Mouse (Mus musculus) lung, postnatal 14 days (tissue): ENCODE results near the gene Tmem234.

Experiments
- DNase-seq: peaks from one replicate; pipeline ENCODE4 v3.0.0; 2021

Gene Tmem234

GRCm38 (mm10) chr4:129580347-129580746 lies 20.1 kb upstream of the Tmem234 start:
- no peak for DNase-seq

- DNase-seq, result no peak
Measured at GRCm38 (mm10) chr4:129582251-129582650, 18.2 kb upstream of the Tmem234 start.

- no peak for DNase-seq
Measured at GRCm38 (mm10) chr4:129584370-129584769, 16.1 kb upstream of the Tmem234 start.

DNA sequence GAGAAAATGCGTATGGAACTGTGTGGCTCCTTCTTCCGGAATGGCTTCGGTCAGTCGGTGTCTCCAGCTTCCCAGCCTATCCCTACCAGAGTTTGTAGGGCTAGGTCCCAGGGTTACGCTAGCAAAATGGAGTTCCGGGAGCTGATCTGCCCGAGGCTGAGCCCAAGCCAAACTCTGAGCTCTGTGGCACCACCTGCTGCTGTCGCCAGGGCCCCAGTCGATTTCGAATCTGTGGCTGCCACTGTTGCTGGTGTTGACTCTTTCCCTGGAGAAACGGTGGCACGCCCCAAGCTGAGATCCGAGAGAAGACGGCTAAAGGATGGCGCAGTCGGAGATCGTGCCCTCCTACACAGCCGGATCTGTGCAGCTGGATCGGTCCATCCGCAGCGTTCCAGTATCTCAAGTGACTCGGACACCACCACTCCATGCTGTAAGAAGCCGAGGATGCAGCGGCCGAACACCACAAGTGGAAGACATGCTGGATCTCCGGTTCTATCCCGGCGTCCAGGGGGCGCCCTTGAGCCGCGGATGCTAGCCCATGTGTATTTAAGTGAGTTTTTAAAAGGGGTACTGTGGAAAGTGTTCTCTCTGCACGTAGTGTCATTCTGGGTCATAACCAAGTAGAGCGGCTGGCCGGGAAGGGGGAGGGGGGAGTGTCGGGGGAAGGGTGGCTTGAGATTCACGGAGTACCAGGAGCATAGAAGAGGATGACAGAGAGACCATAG lies 15.4 kb upstream of the Tmem234 start:
- peak; percentile 91 for DNase-seq

- DNase-seq, result no peak
Measured at GRCm38 (mm10) chr4:129585773-129586172, 14.7 kb upstream of the Tmem234 start.

- DNase-seq, result no peak
Measured at GRCm38 (mm10) chr4:129586943-129587342, 13.5 kb upstream of the Tmem234 start.

- DNase-seq, result no peak
Measured at GRCm38 (mm10) chr4:129588865-129589264, 11.6 kb upstream of the Tmem234 start.

- DNase-seq, result peak; percentile 88
Measured at GRCm38 (mm10) chr4:129608426-129609025, 8.1 kb downstream of the Tmem234 start.

DNA sequence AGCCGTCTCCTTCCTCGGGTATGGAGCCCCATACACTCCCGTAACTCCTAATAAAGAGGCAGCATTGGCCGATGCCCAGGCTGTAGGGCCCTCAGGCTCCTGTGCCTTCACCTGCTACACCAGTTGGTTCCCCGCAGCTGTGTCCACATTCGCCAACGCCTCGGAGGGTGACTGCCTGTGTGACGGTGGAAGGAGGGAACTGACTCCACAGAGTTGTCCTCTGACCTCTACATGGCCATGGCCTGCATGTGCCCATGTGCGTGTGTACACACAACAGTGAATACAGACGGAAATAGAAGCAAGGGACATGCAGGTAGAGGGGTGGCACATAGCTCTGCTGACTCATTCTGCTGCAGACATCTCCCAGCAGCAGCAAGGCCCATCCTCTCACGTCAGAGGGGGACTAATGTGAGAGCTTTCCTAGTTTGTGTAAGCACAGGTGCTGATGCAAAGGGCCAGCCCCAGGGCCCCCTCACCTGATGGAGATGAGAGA lies 8.7 kb downstream of the Tmem234 start:
- no peak for DNase-seq

DNA sequence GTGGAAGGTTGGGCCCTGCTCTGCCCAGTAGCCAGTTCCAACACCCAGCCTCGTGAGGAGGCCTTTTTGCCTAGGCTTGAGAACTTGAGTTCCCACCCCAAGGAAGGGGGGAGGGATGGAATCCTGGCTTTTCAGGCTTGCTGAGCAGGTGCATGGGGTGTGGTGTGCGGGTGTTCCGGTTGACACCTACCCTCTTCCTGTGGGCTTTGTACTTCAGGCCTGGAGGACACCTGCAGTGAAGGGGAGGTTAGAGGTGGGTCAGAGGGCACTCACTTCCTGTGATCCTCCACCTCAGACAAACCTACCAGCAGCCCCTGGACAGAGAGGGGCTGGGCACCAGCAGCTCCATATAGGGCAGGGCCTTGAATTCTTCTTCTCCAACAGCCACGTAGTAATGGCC lies 9.6 kb downstream of the Tmem234 start:
- DNase-seq, result no peak

DNA sequence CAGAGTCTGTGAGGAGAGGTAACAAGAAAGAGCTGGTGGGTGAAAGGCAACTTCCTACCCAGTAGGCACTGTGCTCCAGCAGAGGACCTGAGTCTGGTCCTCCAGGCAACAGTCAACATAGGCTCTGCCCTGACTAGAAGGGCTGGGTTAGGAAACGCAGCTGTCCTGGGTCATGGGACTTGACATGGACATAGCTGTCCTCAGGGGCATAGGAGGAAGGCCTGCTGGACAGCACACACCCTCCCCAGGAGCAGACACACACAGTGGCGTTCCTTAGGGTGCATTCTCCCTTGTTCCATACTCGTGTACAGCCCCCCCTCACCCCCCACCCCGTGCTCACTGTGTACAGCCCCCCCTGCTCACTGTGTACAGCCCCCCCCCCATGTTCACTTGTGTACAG lies 10.0 kb downstream of the Tmem234 start:
- DNase-seq, result no peak

GRCm38 (mm10) chr4:129614093-129614492 lies 13.6 kb downstream of the Tmem234 start, which contains the start of gene Dcdc2b:
Gene Dcdc2b, minus strand, starts transcription at chr4:129614257.
- peak; percentile 68 for DNase-seq

DNA sequence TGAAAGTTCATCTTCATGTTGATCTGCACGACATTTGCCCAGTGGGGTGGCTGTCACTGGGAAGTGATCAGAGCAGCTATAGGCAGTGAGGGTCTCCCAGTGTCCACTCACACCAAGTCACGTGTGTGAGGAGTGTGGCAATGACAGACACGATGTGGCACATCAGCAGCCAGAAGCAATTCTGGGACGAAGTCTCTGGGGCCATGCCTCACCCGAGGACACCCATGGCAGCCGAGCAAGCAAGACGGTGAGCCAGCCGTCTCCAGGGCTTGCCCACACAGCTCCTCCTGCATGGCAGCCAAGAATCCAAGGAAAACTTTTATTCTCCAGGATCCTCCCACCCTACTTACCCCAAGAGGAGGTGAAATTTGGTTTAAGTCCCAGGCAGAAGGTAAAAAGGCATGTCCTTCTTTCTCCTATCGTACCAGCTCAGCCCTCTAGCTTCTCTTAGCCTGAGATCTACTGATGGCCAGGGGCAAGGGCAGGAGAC lies 15.4 kb downstream of the Tmem234 start:
- no peak for DNase-seq

DNA sequence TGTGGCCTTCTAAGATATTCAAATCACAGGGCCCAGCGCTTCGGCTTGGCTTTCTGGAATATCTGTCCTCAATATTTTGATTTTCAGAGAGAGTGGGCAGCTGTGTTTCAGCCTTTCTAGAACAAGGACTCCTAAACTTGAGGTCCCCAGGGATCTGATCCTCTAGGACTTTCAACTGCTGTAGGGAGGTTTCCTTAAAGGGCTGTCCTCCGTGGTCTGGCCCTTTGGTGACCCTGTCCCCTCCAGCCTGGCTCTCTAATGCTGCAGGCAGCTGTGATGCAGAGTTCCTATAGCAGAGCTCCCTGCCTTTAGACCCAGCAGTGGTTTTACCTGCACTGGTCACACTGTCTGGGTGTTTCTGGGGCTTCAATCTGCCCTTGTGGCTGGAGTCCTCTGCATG lies 16.2 kb downstream of the Tmem234 start:
- no peak for DNase-seq

DNA sequence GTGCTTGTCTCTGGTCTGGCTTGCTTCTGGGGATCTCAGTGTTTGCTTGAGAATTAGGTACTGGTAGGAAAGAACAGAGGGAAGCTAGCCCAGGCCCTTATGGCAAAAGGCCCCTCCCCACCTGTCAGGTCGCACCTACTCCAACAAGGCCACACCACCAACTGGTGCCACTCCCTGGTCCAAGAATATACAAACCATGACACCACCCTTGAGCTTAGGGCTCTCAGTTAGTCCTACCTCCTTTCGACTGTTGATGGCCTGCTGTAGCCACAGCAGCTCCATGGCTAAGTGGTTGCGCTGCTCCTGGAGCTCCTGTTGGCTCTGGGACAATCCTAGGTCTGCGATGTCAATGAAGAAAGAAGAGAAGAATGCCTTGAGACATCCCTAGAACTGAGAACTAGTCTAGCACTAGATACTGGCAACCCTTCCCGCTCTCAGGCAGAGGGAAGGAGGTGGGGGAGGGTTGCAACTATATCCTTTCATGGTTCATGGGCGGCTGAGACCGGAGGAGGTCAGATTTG lies 16.7 kb downstream of the Tmem234 start:
- DNase-seq, result no peak

DNA sequence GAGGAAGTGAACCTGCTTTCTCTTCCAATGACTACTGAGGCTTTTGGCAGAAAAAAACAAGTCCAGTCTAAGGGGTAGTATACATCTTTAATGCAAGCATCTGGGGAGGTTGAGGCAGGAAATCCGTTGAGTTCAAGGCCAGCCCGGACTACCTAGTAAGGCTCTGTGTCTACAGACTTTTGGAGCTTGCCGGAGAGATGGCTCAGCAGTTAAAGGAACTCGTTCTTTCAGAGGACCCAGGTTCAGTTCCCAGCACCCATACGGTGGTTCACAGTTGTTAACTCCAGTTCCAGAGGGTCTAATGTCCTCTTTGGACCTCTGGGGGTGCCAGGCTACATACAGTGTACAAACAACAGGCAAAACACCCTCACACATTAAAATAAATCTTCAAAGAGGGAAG lies 17.6 kb downstream of the Tmem234 start:
- no peak for DNase-seq

- peak; percentile 97 for DNase-seq
Measured at GRCm38 (mm10) chr4:129618786-129619691, 18.6 kb downstream of the Tmem234 start, which contains the start of gene Iqcc. Gene Iqcc, minus strand, starts transcription at chr4:129619099.

DNA sequence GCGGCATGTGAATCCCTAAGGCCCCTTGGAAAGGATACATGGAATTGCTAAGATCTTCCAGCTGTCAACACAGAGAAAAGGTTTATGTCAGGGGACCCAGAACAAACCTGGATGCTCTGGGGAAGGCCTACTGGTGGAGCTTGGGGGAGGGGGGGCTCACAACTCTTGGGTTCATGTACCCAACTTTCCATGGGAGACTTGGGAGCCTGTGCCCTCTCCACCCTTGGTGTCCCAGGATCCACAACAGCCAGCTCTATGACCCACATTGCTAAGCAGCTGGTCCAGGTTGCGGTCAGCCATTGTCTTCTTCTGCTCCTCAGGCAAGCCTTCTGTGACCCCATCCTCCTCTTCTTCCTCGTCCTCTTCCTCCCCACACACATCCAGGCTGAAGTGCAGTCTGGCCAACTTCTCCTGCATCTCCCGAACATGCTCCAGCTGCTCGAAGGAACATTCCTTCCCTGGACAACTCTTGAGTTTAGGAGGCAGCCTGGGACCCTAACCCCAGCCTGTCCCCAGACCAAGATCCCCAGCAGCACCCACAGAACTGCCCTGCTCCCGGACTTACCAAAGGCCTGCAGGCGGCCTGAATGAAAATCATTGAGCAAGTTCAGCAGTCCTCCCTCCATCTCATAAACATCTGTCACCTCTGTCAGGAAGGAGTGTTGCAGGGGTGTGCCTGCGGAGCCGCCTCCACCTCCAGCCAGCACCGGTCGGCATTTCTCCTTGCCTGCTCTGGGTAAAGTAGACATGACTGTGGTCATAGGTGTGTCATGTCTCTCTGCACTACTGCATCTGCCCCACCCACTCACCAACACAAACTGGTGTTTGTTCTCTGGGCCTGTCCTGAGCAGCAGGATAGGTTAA lies 20.2 kb downstream of the Tmem234 start:
- no peak for DNase-seq

- peak; percentile 32 for DNase-seq
Measured at GRCm38 (mm10) chr4:129621283-129621841, 20.9 kb downstream of the Tmem234 start.

DNA sequence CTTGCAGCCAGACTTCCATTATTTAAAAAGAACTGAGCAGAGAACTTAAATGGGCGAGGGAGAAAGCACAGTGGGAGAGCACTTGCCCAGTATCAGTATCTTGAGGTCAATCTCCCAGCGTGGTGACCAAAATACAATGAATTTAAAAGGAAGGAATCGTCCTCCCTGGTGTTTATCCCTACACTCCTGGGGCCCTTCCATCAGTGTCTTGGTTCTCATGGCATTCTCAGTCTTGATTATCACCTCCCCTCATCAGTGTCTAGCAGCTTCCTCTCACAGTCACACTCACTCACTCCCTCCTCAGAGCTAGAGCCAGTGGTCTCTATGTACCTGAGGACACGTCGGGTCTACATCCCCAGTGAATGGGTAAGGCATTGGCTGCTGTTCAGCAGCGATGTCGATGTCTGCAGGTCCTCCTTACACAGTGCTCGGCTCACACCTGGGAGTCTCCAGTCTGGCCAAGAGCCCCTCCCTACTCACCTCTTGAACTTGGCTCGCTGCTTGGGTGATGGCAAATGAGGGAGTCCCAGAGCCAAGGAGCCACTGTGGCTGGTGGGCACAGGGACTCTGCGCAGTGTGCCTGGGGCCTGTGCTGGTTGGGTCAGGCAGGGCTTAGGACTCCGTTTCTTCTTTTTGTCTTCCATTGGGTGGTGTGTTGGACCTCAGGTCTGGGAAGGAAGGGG lies 21.8 kb downstream of the Tmem234 start:
- DNase-seq, result no peak
